Mouse (Mus musculus): ENCODE results near the gene Dnah11. TPM values are rescaled to one million over a fixed set of nuclear protein-coding genes. Genes with fewer than 3 reads are reported as not detected.
"Not testable (repeated sequence)": the region's sequence is repeated elsewhere in the genome, so short reads cannot be mapped to it uniquely, and the experiment has no call there.

Gene Dnah11
- polyA plus RNA-seq, 1 experiment, result not detected

- Histone ChIP-seq H3K27me3 (ENCODE audit: control insufficient read depth, insufficient read depth, insufficient read length) (no peaks in the 10 kb centered on the region), H3K79me2 (ENCODE audit: control insufficient read depth, insufficient read depth) (no peaks in the 10 kb centered on the region), H3K4me3 (no peak overlapping the region), H3K36me3 (ENCODE audit: control insufficient read depth, insufficient read depth) (no peaks in the 10 kb centered on the region), H3ac (ENCODE audit: control insufficient read depth, insufficient read length) (no peak overlapping the region), H3K4me2 (ENCODE audit: low read depth) (no peak overlapping the region)
- TF ChIP-seq POLR2AphosphoS2 (IDR thresholded peaks at IDR 0.05; ENCODE audit: insufficient read length, low read depth), result no peak
- no peak for TF ChIP-seq TCF3 (IDR thresholded peaks at IDR 0.05; ENCODE audit: insufficient read length, low read depth)
- no peak for TF ChIP-seq POLR2A (IDR thresholded peaks at IDR 0.05; ENCODE audit: insufficient read length, low read depth)
- TF ChIP-seq TCF12 (IDR thresholded peaks at IDR 0.05; ENCODE audit: insufficient read depth, poor library complexity, severe bottlenecking), result no peak
- no peak for TF ChIP-seq SRF (IDR thresholded peaks at IDR 0.05; ENCODE audit: control insufficient read depth, insufficient read length, low read depth)
- no peak for TF ChIP-seq MYOD1 (IDR thresholded peaks at IDR 0.05; ENCODE audit: control insufficient read depth in 1 of 3, insufficient read length in 2 of 3, low read depth in 2 of 3)
- TF ChIP-seq USF1 (IDR thresholded peaks at IDR 0.05; ENCODE audit: low read depth), result no peak
- no peak for TF ChIP-seq MYOG (IDR thresholded peaks at IDR 0.05; ENCODE audit: control insufficient read depth in 1 of 3, insufficient read depth in 1 of 3, insufficient read length in 2 of 3, low read depth in 2 of 3)
- TF ChIP-seq CEBPB (IDR thresholded peaks at IDR 0.05; ENCODE audit: insufficient read depth, poor library complexity, severe bottlenecking), result no peak
- no peak for TF ChIP-seq E2F4 (IDR thresholded peaks at IDR 0.05; ENCODE audit: insufficient read depth)
- TF ChIP-seq MAX (IDR thresholded peaks at IDR 0.05; ENCODE audit: low read depth), result no peak
- TF ChIP-seq REST (IDR thresholded peaks at IDR 0.05; ENCODE audit: insufficient read depth, insufficient read length), result no peak
These were observed 284.1 kb downstream of the Dnah11 start for GRCm38 (mm10) chr12:117914613-117915245.

DNA sequence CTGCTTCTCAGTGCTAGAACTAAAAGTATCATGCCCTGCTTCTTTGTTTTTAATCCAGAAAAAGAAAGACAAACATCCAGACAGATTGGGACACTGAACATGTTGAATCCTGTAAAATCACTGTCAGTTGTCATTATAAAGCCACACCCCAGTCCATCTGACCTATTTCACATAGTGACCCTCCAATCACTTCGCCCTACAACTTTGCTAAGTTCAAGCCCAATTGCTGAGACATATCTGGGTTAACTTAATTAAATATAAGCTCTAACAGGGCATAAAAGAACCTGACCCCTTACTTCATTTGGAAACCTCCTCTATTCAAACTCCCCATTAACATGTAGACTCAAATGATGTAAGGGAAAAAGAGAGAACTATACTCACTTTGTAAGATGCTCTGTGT is 287.4 kb downstream of the Dnah11 start:
- no peak overlapping the region for H3K4me2 ChIP-seq (ENCODE audit: low read depth)
- no peaks in the 10 kb centered on the region for H3K79me2 ChIP-seq (ENCODE audit: control insufficient read depth, insufficient read depth)
- H3K27me3 ChIP-seq (ENCODE audit: control insufficient read depth, insufficient read depth, insufficient read length), result no peaks in the 10 kb centered on the region
- H3K36me3 ChIP-seq (ENCODE audit: control insufficient read depth, insufficient read depth), result no peaks in the 10 kb centered on the region
- TF ChIP-seq MYOG (IDR thresholded peaks at IDR 0.05; ENCODE audit: control insufficient read depth in 1 of 3, insufficient read depth in 1 of 3, insufficient read length in 2 of 3, low read depth in 2 of 3) (no peak), MYOD1 (IDR thresholded peaks at IDR 0.05; ENCODE audit: control insufficient read depth in 1 of 3, insufficient read length in 2 of 3, low read depth in 2 of 3) (no peak), E2F4 (IDR thresholded peaks at IDR 0.05; ENCODE audit: insufficient read depth) (no peak), USF1 (IDR thresholded peaks at IDR 0.05; ENCODE audit: low read depth) (no peak), POLR2A (IDR thresholded peaks at IDR 0.05; ENCODE audit: insufficient read length, low read depth) (no peak), SRF (IDR thresholded peaks at IDR 0.05; ENCODE audit: control insufficient read depth, insufficient read length, low read depth) (no peak), TCF3 (IDR thresholded peaks at IDR 0.05; ENCODE audit: insufficient read length, low read depth) (no peak), MAX (IDR thresholded peaks at IDR 0.05; ENCODE audit: low read depth) (no peak)
- H3ac ChIP-seq (ENCODE audit: control insufficient read depth, insufficient read length), result no peak overlapping the region
- no peak overlapping the region for H3K4me3 ChIP-seq

DNA sequence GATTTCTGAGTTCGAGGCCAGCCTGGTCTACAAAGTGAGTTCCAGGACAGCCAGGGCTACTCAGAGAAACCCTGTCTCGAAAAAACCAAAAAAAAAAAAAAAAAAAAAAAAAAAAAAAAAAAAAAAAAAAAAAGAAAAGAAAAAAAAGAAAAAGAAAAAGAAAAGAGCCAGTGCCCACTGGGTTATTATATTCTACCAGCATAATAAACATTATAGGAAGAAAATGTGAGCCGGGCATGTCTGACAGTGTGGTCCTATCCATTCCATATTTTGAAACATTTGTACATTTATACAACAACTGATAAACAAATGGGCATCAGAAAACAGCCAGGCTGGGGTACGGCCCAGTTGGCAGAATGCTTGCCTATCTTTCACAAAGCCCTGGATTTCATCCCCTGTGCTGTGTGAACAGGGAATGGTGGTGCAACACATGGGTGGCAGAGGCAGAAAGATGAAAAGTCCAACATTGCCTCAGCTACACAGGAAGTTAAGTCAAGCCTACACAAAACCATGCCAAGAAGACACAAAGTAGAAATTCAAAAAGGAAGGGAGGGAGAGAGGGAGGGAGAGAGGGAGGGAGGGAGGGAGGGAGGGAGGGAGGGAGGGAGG is 293.5 kb downstream of the Dnah11 start:
- not testable (repeated sequence) for H3K79me2 ChIP-seq (ENCODE audit: control insufficient read depth, insufficient read depth); H3K36me3 ChIP-seq (ENCODE audit: control insufficient read depth, insufficient read depth); H3K4me3 ChIP-seq; H3K27me3 ChIP-seq (ENCODE audit: control insufficient read depth, insufficient read depth, insufficient read length); H3ac ChIP-seq (ENCODE audit: control insufficient read depth, insufficient read length); H3K4me2 ChIP-seq (ENCODE audit: low read depth)

- Histone ChIP-seq H3K4me3 (no peak overlapping the region), H3K27me3 (ENCODE audit: control insufficient read depth, insufficient read depth, insufficient read length) (no peaks in the 10 kb centered on the region), H3K4me2 (ENCODE audit: low read depth) (no peak overlapping the region), H3K79me2 (ENCODE audit: control insufficient read depth, insufficient read depth) (no peaks in the 10 kb centered on the region), H3K36me3 (ENCODE audit: control insufficient read depth, insufficient read depth) (no peaks in the 10 kb centered on the region), H3ac (ENCODE audit: control insufficient read depth, insufficient read length) (no peak overlapping the region)
- TF ChIP-seq POLR2AphosphoS2 (IDR thresholded peaks at IDR 0.05; ENCODE audit: insufficient read length, low read depth) (no peak), SRF (IDR thresholded peaks at IDR 0.05; ENCODE audit: control insufficient read depth, insufficient read length, low read depth) (no peak), REST (IDR thresholded peaks at IDR 0.05; ENCODE audit: insufficient read depth, insufficient read length) (no peak), POLR2A (IDR thresholded peaks at IDR 0.05; ENCODE audit: insufficient read length, low read depth) (no peak), CEBPB (IDR thresholded peaks at IDR 0.05; ENCODE audit: insufficient read depth, poor library complexity, severe bottlenecking) (no peak), TCF3 (IDR thresholded peaks at IDR 0.05; ENCODE audit: insufficient read length, low read depth) (no peak), MYOG (IDR thresholded peaks at IDR 0.05; ENCODE audit: control insufficient read depth in 1 of 3, insufficient read depth in 1 of 3, insufficient read length in 2 of 3, low read depth in 2 of 3) (no peak), MYOD1 (IDR thresholded peaks at IDR 0.05; ENCODE audit: control insufficient read depth in 1 of 3, insufficient read length in 2 of 3, low read depth in 2 of 3) (no peak), USF1 (IDR thresholded peaks at IDR 0.05; ENCODE audit: low read depth) (no peak), MAX (IDR thresholded peaks at IDR 0.05; ENCODE audit: low read depth) (no peak), E2F4 (IDR thresholded peaks at IDR 0.05; ENCODE audit: insufficient read depth) (no peak), TCF12 (IDR thresholded peaks at IDR 0.05; ENCODE audit: insufficient read depth, poor library complexity, severe bottlenecking) (no peak)
These were observed 295.2 kb downstream of the Dnah11 start for GRCm38 (mm10) chr12:117903671-117904070.

DNA sequence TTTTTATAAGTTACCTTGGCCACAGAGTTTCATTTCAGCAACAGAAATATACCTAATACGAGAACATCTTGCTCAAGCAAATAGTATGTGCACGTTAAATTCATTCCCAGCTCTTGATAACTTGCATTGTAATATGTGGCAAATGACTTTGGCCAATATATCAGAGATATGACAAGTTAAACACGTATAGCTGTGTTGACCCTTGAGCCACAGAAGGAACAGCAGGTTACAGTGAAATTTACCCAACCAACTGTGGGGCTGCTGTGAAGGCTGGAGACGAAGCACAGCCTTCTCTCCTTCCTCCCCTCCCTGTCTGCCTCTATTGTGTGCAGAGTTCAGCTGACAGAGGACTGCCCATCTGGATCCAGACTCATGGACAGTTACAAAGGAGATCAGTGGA is 297.5 kb downstream of the Dnah11 start:
- H3K4me2 ChIP-seq (ENCODE audit: low read depth); H3K79me2 ChIP-seq (ENCODE audit: control insufficient read depth, insufficient read depth); H3K36me3 ChIP-seq (ENCODE audit: control insufficient read depth, insufficient read depth); H3K4me3 ChIP-seq; H3K27me3 ChIP-seq (ENCODE audit: control insufficient read depth, insufficient read depth, insufficient read length); H3ac ChIP-seq (ENCODE audit: control insufficient read depth, insufficient read length): not testable (repeated sequence)

- not testable (repeated sequence) for H3K36me3 ChIP-seq (ENCODE audit: control insufficient read depth, insufficient read depth)
These were observed 298.0 kb downstream of the Dnah11 start for GRCm38 (mm10) chr12:117900798-117901197.

More at GRCm38 (mm10) chr12:117900798-117901197, 298.0 kb downstream of the Dnah11 start:
- H3ac ChIP-seq (ENCODE audit: control insufficient read depth, insufficient read length); H3K4me2 ChIP-seq (ENCODE audit: low read depth); H3K4me3 ChIP-seq; H3K79me2 ChIP-seq (ENCODE audit: control insufficient read depth, insufficient read depth); H3K27me3 ChIP-seq (ENCODE audit: control insufficient read depth, insufficient read depth, insufficient read length): not testable (repeated sequence)

All from myocyte (in vitro differentiated cells).